ENCODE assay signal across 8 mouse cellular contexts in genomic region chr11:114795231-114795746, GRCm38 (mm10). TPM values are rescaled to one million over a fixed set of nuclear protein-coding genes. Genes with fewer than 3 reads are reported as not detected.
A peak's percentile ranks its signal among the peaks of the same experiment; 100 is the strongest.
DNase-seq lines count a peak whose midpoint lies in the region; ATAC-seq and TF ChIP-seq lines count a peak whose summit lies in the region.

No protein-coding gene starts in this region.

- no peak for TF ChIP-seq POLR2A in spleen, adult 2 months (IDR thresholded peaks at IDR 0.05; ENCODE audit: low read depth, low read length)

- DNase-seq in spleen, adult 2 months (ENCODE audit: low read depth in 1 of 2, low spot score in 2 of 2): peak in 1 of 2 experiments; percentile 21
- no peak for DNase-seq in spleen, postnatal 14 days (ENCODE audit: low spot score in 2 of 2)
- DNase-seq in embryo, embryonic 11.5 days (ENCODE audit: low read depth, low spot score): peak; percentile 64
- DNase-seq in kidney, postnatal 0 days (ENCODE audit: low spot score): peak; percentile 93
- peak; percentile 90 for DNase-seq in neural tube, embryonic 11.5 days (ENCODE audit: low spot score)
- peak; percentile 29 for DNase-seq in thymus, postnatal 25 days

- peaks cover 10% of the 10 kb centered on the region for H3K27me3 ChIP-seq in spleen, adult 2 months (ENCODE audit: control insufficient read depth, insufficient read depth, low read length)
- H3K27me3 ChIP-seq in heart, embryonic 11.5 days (ENCODE audit: control insufficient read depth, insufficient read depth, low read length): peaks cover 46% of the 10 kb centered on the region
- H3K27me3 ChIP-seq in kidney, postnatal 0 days (ENCODE audit: insufficient read depth, low read length): peaks cover 33% of the 10 kb centered on the region
- peaks cover 54% of the 10 kb centered on the region for H3K27me3 ChIP-seq in limb, embryonic 15.5 days
- H3K27me3 ChIP-seq in neural tube, embryonic 11.5 days (ENCODE audit: control insufficient read depth, insufficient read depth, low read length): peaks cover 29% of the 10 kb centered on the region

- no peak; the same call in 1 of the 2 replicates for ATAC-seq in heart, embryonic 11.5 days (replicated peaks; ENCODE audit: insufficient number of reproducible peaks, low FRiP score, low TSS enrichment)
- ATAC-seq in kidney, postnatal 0 days (replicated peaks; ENCODE audit: low FRiP score, low read depth): peak; percentile 72; the same call in 1 of the 2 replicates
- peak; percentile 73 for ATAC-seq in limb, embryonic 15.5 days (ENCODE audit: insufficient number of reproducible peaks, low FRiP score, low TSS enrichment, low read depth)
- peak; percentile 79 for ATAC-seq in neural tube, embryonic 11.5 days (ENCODE audit: insufficient read depth, low FRiP score, low TSS enrichment)

- H3K4me2 ChIP-seq in heart, embryonic 11.5 days: peak overlapping the region; percentile 76
- H3K4me2 ChIP-seq in kidney, postnatal 0 days (ENCODE audit: low read length): peak overlapping the region; percentile 60
- peak overlapping the region; percentile 63 for H3K4me2 ChIP-seq in limb, embryonic 15.5 days
- H3K4me2 ChIP-seq in neural tube, embryonic 11.5 days (ENCODE audit: low read depth): peak overlapping the region; percentile 85

- H3K4me3 ChIP-seq in spleen, adult 2 months (ENCODE audit: extremely low read depth, insufficient read depth, insufficient read length): peak overlapping the region; percentile 51; the same call in 1 of the 2 replicates
- peak overlapping the region; percentile 44 for H3K4me3 ChIP-seq in heart, embryonic 11.5 days (ENCODE audit: low read depth, low read length)
- peak overlapping the region; percentile 23 for H3K4me3 ChIP-seq in kidney, postnatal 0 days (replicated peaks; ENCODE audit: low read depth, low read length)
- H3K4me3 ChIP-seq in limb, embryonic 15.5 days: peak overlapping the region; percentile 33
- H3K4me3 ChIP-seq in neural tube, embryonic 11.5 days (ENCODE audit: low read depth, low read length): peak overlapping the region; percentile 18

- TF ChIP-seq CTCF in spleen, adult 2 months (IDR thresholded peaks at IDR 0.05; ENCODE audit: extremely low read depth, insufficient read depth, insufficient read length, insufficient replicate concordance): peak; percentile 27; the same call in 1 of the 2 replicates
- peak; percentile 60 for TF ChIP-seq CTCF in kidney, postnatal 0 days (IDR thresholded peaks at IDR 0.05; ENCODE audit: low read depth)

- H3K4me1 ChIP-seq in spleen, adult 2 months (ENCODE audit: control insufficient read depth, insufficient read depth, insufficient read length): peaks cover 11% of the 10 kb centered on the region
- peaks cover 17% of the 10 kb centered on the region; the same call in 1 of the 2 replicates for H3K4me1 ChIP-seq in heart, embryonic 11.5 days (ENCODE audit: control insufficient read depth, insufficient read depth, low read length)
- peaks cover 30% of the 10 kb centered on the region for H3K4me1 ChIP-seq in kidney, postnatal 0 days (replicated peaks; ENCODE audit: insufficient read depth, low read length)
- peaks cover 35% of the 10 kb centered on the region for H3K4me1 ChIP-seq in limb, embryonic 15.5 days
- H3K4me1 ChIP-seq in neural tube, embryonic 11.5 days (ENCODE audit: control insufficient read depth, insufficient read depth, low read length): peaks cover 38% of the 10 kb centered on the region

- H3K36me3 ChIP-seq in spleen, adult 2 months (ENCODE audit: control insufficient read depth, insufficient read depth, low read length): no peaks in the 10 kb centered on the region
- H3K36me3 ChIP-seq in heart, embryonic 11.5 days (ENCODE audit: control insufficient read depth, insufficient read depth, low read length): no peaks in the 10 kb centered on the region
- H3K36me3 ChIP-seq in kidney, postnatal 0 days (ENCODE audit: insufficient read depth, low read length): no peaks in the 10 kb centered on the region
- H3K36me3 ChIP-seq in limb, embryonic 15.5 days: no peaks in the 10 kb centered on the region
- H3K36me3 ChIP-seq in neural tube, embryonic 11.5 days (ENCODE audit: control insufficient read depth, insufficient read depth, low read length): no peaks in the 10 kb centered on the region

- WGBS in spleen, adult 2 months: 7% methylated on average over 7 of the region's 7 CpGs
- 0% methylated on average over 7 of the region's 7 CpGs for WGBS in heart, embryonic 11.5 days (ENCODE audit: insufficient replicate concordance)
- WGBS in kidney, postnatal 0 days: under 1% methylated on average over 7 of the region's 7 CpGs
- WGBS in limb, embryonic 15.5 days: 3% methylated on average over 7 of the region's 7 CpGs
- WGBS in neural tube, embryonic 11.5 days: 0% methylated on average over 7 of the region's 7 CpGs

- no peaks in the 10 kb centered on the region for H3K9me3 ChIP-seq in heart, embryonic 11.5 days (replicated peaks; ENCODE audit: control insufficient read depth, low read length)
- H3K9me3 ChIP-seq in kidney, postnatal 0 days (replicated peaks; ENCODE audit: low read length): no peaks in the 10 kb centered on the region
- H3K9me3 ChIP-seq in limb, embryonic 15.5 days: no peaks in the 10 kb centered on the region
- H3K9me3 ChIP-seq in neural tube, embryonic 11.5 days (ENCODE audit: control insufficient read depth, low read length): no peaks in the 10 kb centered on the region

- no peak overlapping the region for H3K27ac ChIP-seq in spleen, adult 2 months (ENCODE audit: insufficient read depth, low read length)
- no peak overlapping the region for H3K27ac ChIP-seq in heart, embryonic 11.5 days (ENCODE audit: low read depth, low read length)
- H3K27ac ChIP-seq in kidney, postnatal 0 days: peak overlapping the region; percentile 48; the same call in 1 of the 2 replicates
- H3K27ac ChIP-seq in limb, embryonic 15.5 days: peak overlapping the region; percentile 11
- H3K27ac ChIP-seq in neural tube, embryonic 11.5 days (ENCODE audit: low read depth, low read length): peak overlapping the region; percentile 98

- peak overlapping the region; percentile 28; the same call in 1 of the 2 replicates for H3K9ac ChIP-seq in heart, embryonic 11.5 days (ENCODE audit: low read depth, low read length)
- H3K9ac ChIP-seq in kidney, postnatal 0 days (ENCODE audit: low read depth, low read length): no peak overlapping the region
- no peak overlapping the region for H3K9ac ChIP-seq in limb, embryonic 15.5 days
- H3K9ac ChIP-seq in neural tube, embryonic 11.5 days (ENCODE audit: low read length): peak overlapping the region; percentile 64

RNA-seq across cellular contexts. Expression of gene Btbd17, which starts 0.5 kb away (rescaled TPM):
- polyA plus RNA-seq in spleen, adult 2 months (2012; rRNA removed): 0.14 and 0.18 TPM in 2 replicates
- polyA plus RNA-seq in heart, embryonic 11.5 days (2014; fragmentation: Nextera tagmentation; extraction: Ambion mirVana): 0.09 TPM in 1 of 2 replicates, not detected in the other
- polyA plus RNA-seq in kidney, postnatal 0 days (2015; fragmentation: Nextera tagmentation; extraction: Ambion mirVana): 0.78 and 0.96 TPM in 2 replicates
- 0.86 and 1.7 TPM in 2 replicates for polyA plus RNA-seq in limb, embryonic 15.5 days (2015; fragmentation: Nextera tagmentation; extraction: Ambion mirVana)
- polyA plus RNA-seq in neural tube, embryonic 11.5 days (2014; fragmentation: Nextera tagmentation; extraction: Ambion mirVana): 43.1 and 51.5 TPM in 2 replicates

RNA-seq across cellular contexts. Expression of gene Gpr142, which starts 3.4 kb away (rescaled TPM):
- not detected in 2 replicates for polyA plus RNA-seq in spleen, adult 2 months (2012; rRNA removed)
- polyA plus RNA-seq in heart, embryonic 11.5 days (2014; fragmentation: Nextera tagmentation; extraction: Ambion mirVana): 0.27 TPM in 1 of 2 replicates, not detected in the other
- 0.13 TPM in 1 of 2 replicates, not detected in the other for polyA plus RNA-seq in kidney, postnatal 0 days (2015; fragmentation: Nextera tagmentation; extraction: Ambion mirVana)
- polyA plus RNA-seq in limb, embryonic 15.5 days (2015; fragmentation: Nextera tagmentation; extraction: Ambion mirVana): not detected in 2 replicates
- not detected in 2 replicates for polyA plus RNA-seq in neural tube, embryonic 11.5 days (2014; fragmentation: Nextera tagmentation; extraction: Ambion mirVana)

RNA-seq across cellular contexts. Expression of gene Kif19a, which starts 30.1 kb away (rescaled TPM):
- 3.3 and 3.8 TPM in 2 replicates for polyA plus RNA-seq in spleen, adult 2 months (2012; rRNA removed)
- polyA plus RNA-seq in heart, embryonic 11.5 days (2014; fragmentation: Nextera tagmentation; extraction: Ambion mirVana): 0.13 TPM in 1 of 2 replicates, not detected in the other
- polyA plus RNA-seq in kidney, postnatal 0 days (2015; fragmentation: Nextera tagmentation; extraction: Ambion mirVana): 0.06 and 0.11 TPM in 2 replicates
- 0.15 and 0.17 TPM in 2 replicates for polyA plus RNA-seq in limb, embryonic 15.5 days (2015; fragmentation: Nextera tagmentation; extraction: Ambion mirVana)
- polyA plus RNA-seq in neural tube, embryonic 11.5 days (2014; fragmentation: Nextera tagmentation; extraction: Ambion mirVana): 0.65 and 1.3 TPM in 2 replicates

RNA-seq across cellular contexts. Expression of gene Gprc5c, which starts 55.7 kb away (rescaled TPM):
- 9.3 and 9.5 TPM in 2 replicates for polyA plus RNA-seq in spleen, adult 2 months (2012; rRNA removed)
- polyA plus RNA-seq in heart, embryonic 11.5 days (2014; fragmentation: Nextera tagmentation; extraction: Ambion mirVana): 21.8 and 23.0 TPM in 2 replicates
- polyA plus RNA-seq in kidney, postnatal 0 days (2015; fragmentation: Nextera tagmentation; extraction: Ambion mirVana): 118 and 131 TPM in 2 replicates
- polyA plus RNA-seq in limb, embryonic 15.5 days (2015; fragmentation: Nextera tagmentation; extraction: Ambion mirVana): 38.6 and 41.0 TPM in 2 replicates
- polyA plus RNA-seq in neural tube, embryonic 11.5 days (2014; fragmentation: Nextera tagmentation; extraction: Ambion mirVana): 24.4 and 26.0 TPM in 2 replicates

Comparison
In these comparisons a context has a peak if more than half of its experiments do, and no peak if none do; other contexts are left out.
1. DNase-seq: peak in embryo, embryonic 11.5 days (single experiment), kidney, postnatal 0 days (single experiment), neural tube, embryonic 11.5 days (single experiment) and thymus, postnatal 25 days (single experiment); none in spleen, postnatal 14 days (0 of 2).
2. H3K27ac ChIP-seq: peak in kidney, postnatal 0 days (single experiment), limb, embryonic 15.5 days (single experiment) and neural tube, embryonic 11.5 days (single experiment); none in spleen, adult 2 months (single experiment) and heart, embryonic 11.5 days (single experiment).
3. H3K9ac ChIP-seq: peak in heart, embryonic 11.5 days (single experiment) and neural tube, embryonic 11.5 days (single experiment); none in kidney, postnatal 0 days (single experiment) and limb, embryonic 15.5 days (single experiment).
4. RNA of gene Btbd17, which starts 0.5 kb away (polyA plus RNA-seq): 43.1 to 51.5 TPM in neural tube, embryonic 11.5 days; 0.86 to 1.7 TPM in limb, embryonic 15.5 days, 0.78 to 0.96 TPM in kidney, postnatal 0 days, 0.14 to 0.18 TPM in spleen, adult 2 months and 0.09 TPM in heart, embryonic 11.5 days; every median in the first group is over 10 times any median in the second.
5. Peak in every context shown above with its lines, with median percentiles within 50 percentile points of each other: H3K4me3 ChIP-seq and H3K4me2 ChIP-seq.